Mouse (Mus musculus) ES-E14 (cell line): ENCODE results near the gene Hcfc1. TPM values are rescaled to one million over a fixed set of nuclear protein-coding genes. Genes with fewer than 3 reads are reported as not detected.

ENCODE experiments used
- DNase-seq: peaks from one replicate; pipeline ENCODE4 v3.0.0-alpha.2; 2013; ENCODE audit warnings: low read depth, low spot score
- H3K27ac ChIP-seq: 2 replicates; pipeline ENCODE4 v1.5.1; 2012; ENCODE audit warnings: low read depth, mild to moderate bottlenecking, low read length, moderate library complexity, mixed read lengths; ENCODE audit not compliant: poor library complexity, insufficient read depth, severe bottlenecking
- H3K36me3 ChIP-seq: 2 replicates; pipeline ENCODE4 v1.6.1; 2012; ENCODE audit warnings: mild to moderate bottlenecking, low read length, moderate library complexity, mixed read lengths; ENCODE audit not compliant: control insufficient read depth, poor library complexity, insufficient read depth, severe bottlenecking
- H3K4me1 ChIP-seq, 2 experiments: fragments of 150-350 bp in 1 of 2; sonication (generic) in 1 of 2; 2 replicates each; pipeline ENCODE4 v1.6.1; 2012; ENCODE audit warnings: low read length in 2 of 2, mild to moderate bottlenecking in 1 of 2, mixed read lengths in 1 of 2; ENCODE audit not compliant: control insufficient read depth in 2 of 2, insufficient read depth in 2 of 2, poor library complexity in 1 of 2
- H3K4me3 ChIP-seq, 2 experiments: fragments of 150-350 bp in 1 of 2; sonication (generic) in 1 of 2; 2 replicates each; pipeline ENCODE4 v1.5.1; 2012; ENCODE audit warnings: low read length in 2 of 2, low read depth in 1 of 2, mild to moderate bottlenecking in 1 of 2, mixed read lengths in 1 of 2; ENCODE audit not compliant: insufficient read depth in 1 of 2, poor library complexity in 1 of 2, severe bottlenecking in 1 of 2
- H3K9ac ChIP-seq: 2 replicates; pipeline ENCODE4 v1.6.1; 2012; ENCODE audit warnings: low read depth, mild to moderate bottlenecking, low read length, mixed read lengths; ENCODE audit not compliant: poor library complexity, insufficient read depth, severe bottlenecking
- H3K9me3 ChIP-seq: fragments of 150-350 bp; sonication (generic); 2 replicates; pipeline ENCODE4 v1.6.1; 2012; ENCODE audit warnings: low read depth, mild to moderate bottlenecking, low read length; ENCODE audit not compliant: control insufficient read depth, insufficient read depth
- CHD2 ChIP-seq: IDR thresholded peaks from 2 replicates; pipeline ENCODE4 v1.6.1; 2014; ENCODE audit warnings: mild to moderate bottlenecking, low read depth, low read length, inconsistent platforms
- HCFC1 ChIP-seq: IDR thresholded peaks from 2 replicates; pipeline ENCODE4 v1.6.1; 2012; ENCODE audit warnings: low read length, inconsistent platforms, borderline replicate concordance; ENCODE audit not compliant: insufficient read depth
- MAFK ChIP-seq: IDR thresholded peaks from 2 replicates; pipeline ENCODE4 v1.6.1; 2014; ENCODE audit warnings: mild to moderate bottlenecking, low read depth, low read length, inconsistent platforms; ENCODE audit not compliant: insufficient read depth
- ZC3H11A ChIP-seq: IDR thresholded peaks from 2 replicates; pipeline ENCODE4 v1.6.1; 2012; ENCODE audit warnings: low read depth, mild to moderate bottlenecking, inconsistent platforms, low read length, borderline replicate concordance
- ZNF384 ChIP-seq: IDR thresholded peaks from 2 replicates; pipeline ENCODE4 v1.6.1; 2012; ENCODE audit warnings: low read depth, low read length, inconsistent platforms
- in situ Hi-C, 2 experiments: fragments of 600-800 bp; cut with MboI; formaldehyde crosslinking; loops; one replicate each; pipeline ENCODE4 v1.15.1; 2025; ENCODE audit warnings: low sequenced_read_pairs in 2 of 2, inconsistent platforms in 1 of 2; ENCODE audit not compliant: unreplicated experiment in 2 of 2
- total RNA-seq: library from RNA; depleted of rRNA; stranded (reverse); fragments of 300-350 nt; gene quantifications from 2 replicates; pipeline ENCODE4 v1.2.3, GENCODE M21; 2012; rRNA removed

Hcfc1 gene
- total RNA-seq, 1 experiment, result 95.7 TPM

DNA sequence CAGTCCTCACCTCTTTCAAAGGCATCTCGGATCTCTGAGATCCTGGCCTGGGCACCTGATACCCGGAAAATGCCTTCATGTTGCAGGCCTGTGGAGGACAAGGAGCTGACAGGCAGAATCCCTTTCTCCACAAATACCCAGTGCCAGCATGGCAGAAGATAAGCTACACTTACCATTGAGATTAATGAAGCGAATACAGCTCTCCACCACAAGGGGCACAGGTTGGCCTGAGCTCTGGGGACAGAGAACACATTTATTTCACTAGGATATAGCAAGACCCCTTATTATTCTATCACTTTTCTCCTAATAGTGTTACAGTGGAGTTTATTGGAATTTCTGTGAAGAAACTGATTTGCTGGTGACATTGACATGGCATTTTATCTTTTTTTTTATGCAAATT is 68.2 kb downstream of the Hcfc1 start:
- Histone ChIP-seq H3K36me3 (no peaks in the 10 kb centered on the region), H3K4me3 (no peak overlapping the region), H3K9me3 (no peaks in the 10 kb centered on the region), H3K4me1 (no peaks in the 10 kb centered on the region), H3K9ac (no peak overlapping the region), H3K27ac (no peak overlapping the region)
- no peak for TF ChIP-seq MAFK
- TF ChIP-seq HCFC1, result no peak
- DNase-seq, result no peak
- in situ Hi-C loops, result no loop called here

DNA sequence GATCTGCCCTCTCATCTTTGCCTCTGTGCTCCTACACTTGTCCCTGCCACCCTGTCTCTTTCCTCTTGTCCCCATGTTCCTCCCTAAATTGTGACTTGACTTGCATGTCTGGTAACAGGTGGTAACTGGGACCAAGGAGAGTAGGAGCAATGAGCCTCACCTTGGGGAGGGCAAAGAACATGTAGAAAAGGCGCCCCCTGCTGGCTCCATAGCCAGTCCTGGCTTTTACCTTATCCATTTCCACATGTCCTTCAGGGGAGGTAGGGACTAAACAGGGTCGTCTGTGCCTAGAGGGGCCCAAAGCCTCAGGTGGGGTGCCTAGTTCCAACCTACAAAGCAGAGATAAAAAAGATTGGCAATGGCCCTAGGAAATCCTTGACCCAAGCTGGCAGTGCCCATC is 70.4 kb downstream of the Hcfc1 start, which contains the start of gene L1cam:
L1cam (minus strand) TSS at position 387 of the 400 bp plus-strand sequence.
- no peak for TF ChIP-seq MAFK
- no peak for TF ChIP-seq CHD2
- no peak for TF ChIP-seq ZC3H11A
- TF ChIP-seq HCFC1, result no peak
- no peak for TF ChIP-seq ZNF384
- H3K9me3 ChIP-seq, result no peaks in the 10 kb centered on the region
- in situ Hi-C loops, result no loop called here
- no peaks in the 10 kb centered on the region; a peak in 1 of 4 replicates for H3K4me1 ChIP-seq
- H3K27ac ChIP-seq, result no peak within 1 kb of the TSS
- no peaks in the 10 kb centered on the region for H3K36me3 ChIP-seq
- H3K4me3 ChIP-seq, result no peak within 1 kb of the TSS
- no peak for DNase-seq
- H3K9ac ChIP-seq, result no peak within 1 kb of the TSS

DNA sequence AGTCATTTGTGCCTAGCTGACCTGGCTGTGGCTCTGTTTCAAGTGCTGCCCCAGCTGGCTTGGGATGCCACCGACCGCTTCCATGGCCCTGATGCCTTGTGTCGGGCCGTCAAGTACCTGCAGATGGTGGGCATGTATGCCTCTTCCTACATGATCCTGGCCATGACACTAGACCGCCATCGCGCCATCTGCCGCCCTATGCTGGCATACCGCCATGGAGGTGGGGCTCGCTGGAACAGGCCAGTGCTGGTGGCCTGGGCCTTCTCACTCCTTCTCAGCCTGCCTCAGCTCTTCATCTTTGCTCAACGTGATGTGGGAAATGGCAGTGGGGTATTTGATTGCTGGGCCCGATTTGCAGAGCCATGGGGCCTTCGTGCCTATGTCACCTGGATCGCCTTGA is 73.3 kb downstream of the Hcfc1 start:
- H3K4me1 ChIP-seq, result no peaks in the 10 kb centered on the region; a peak in 1 of 4 replicates
- no peak for TF ChIP-seq HCFC1
- TF ChIP-seq CHD2, result no peak
- no peak for TF ChIP-seq ZC3H11A
- no peak for TF ChIP-seq ZNF384
- TF ChIP-seq MAFK, result no peak
- no peaks in the 10 kb centered on the region for H3K36me3 ChIP-seq
- no peaks in the 10 kb centered on the region for H3K9me3 ChIP-seq
- H3K4me3 ChIP-seq, result no peak overlapping the region
- no peak overlapping the region for H3K9ac ChIP-seq
- DNase-seq, result no peak
- in situ Hi-C loops, result no loop called here
- no peak overlapping the region for H3K27ac ChIP-seq

Other genes with a start within 250 kb of the Hcfc1 start
- gene Abcd1, start 249.8 kb downstream of the Hcfc1 start, total RNA-seq, result 4.2 and 5.0 TPM in 2 replicates
- 0.27 and 0.32 TPM in 2 replicates for gene Plxnb3, start 209.3 kb downstream of the Hcfc1 start, total RNA-seq
- 1.2 and 1.5 TPM in 2 replicates for gene Srpk3, start 192.0 kb downstream of the Hcfc1 start, total RNA-seq
- 169 and 194 TPM in 2 replicates for gene Idh3g, start 179.5 kb downstream of the Hcfc1 start, total RNA-seq
- gene Ssr4, start 179.3 kb downstream of the Hcfc1 start, total RNA-seq, result 290 and 294 TPM in 2 replicates
- 55.2 and 97.6 TPM in 2 replicates for gene Pdzd4, start 141.4 kb downstream of the Hcfc1 start, total RNA-seq
- 0.04 and 0.16 TPM in 2 replicates for gene Avpr2, start 74.3 kb downstream of the Hcfc1 start, total RNA-seq
- 6.0 TPM in 2 replicates for gene L1cam, start 70.3 kb downstream of the Hcfc1 start, total RNA-seq
- 3.5 and 7.7 TPM in 2 replicates for gene Arhgap4, start 44.5 kb downstream of the Hcfc1 start, total RNA-seq
- gene Naa10, start 44.4 kb downstream of the Hcfc1 start, total RNA-seq, result 142 and 145 TPM in 2 replicates
- 33.4 and 36.8 TPM in 2 replicates for gene Renbp, start 35.5 kb downstream of the Hcfc1 start, total RNA-seq
- gene Irak1, start 57.6 kb upstream of the Hcfc1 start, total RNA-seq, result 35.9 and 49.0 TPM in 2 replicates
- not detected in 2 replicates for gene Opn1mw, start 161.1 kb upstream of the Hcfc1 start, total RNA-seq
- 9.6 and 10.4 TPM in 2 replicates for gene Mecp2, start 169.0 kb upstream of the Hcfc1 start, total RNA-seq
- not detected in 2 replicates for gene Tex28, start 201.5 kb upstream of the Hcfc1 start, total RNA-seq
- gene Tktl1, start 210.9 kb upstream of the Hcfc1 start, total RNA-seq, result 0.42 and 0.89 TPM in 2 replicates